9 mouse cellular contexts compared by ENCODE assay signal in genomic region chr2:64098618-64099320, GRCm38 (mm10). TPM values are rescaled to one million over a fixed set of nuclear protein-coding genes. Genes with fewer than 3 reads are reported as not detected.
DNase-seq lines count a peak whose midpoint lies in the region; ATAC-seq lines count a peak whose summit lies in the region.
"Had no signal": no experiment of that assay in that cellular context is flagged by ENCODE, and none has a peak within 500 bp of the region (broad histone marks: within the 10 kb centered on the region; RNA-seq: fewer than 3 reads in every experiment).

No protein-coding gene starts in this region.

- no peaks in the 10 kb centered on the region for H3K27me3 ChIP-seq in heart, embryonic 11.5 days (ENCODE audit: control insufficient read depth, insufficient read depth, low read length)
- no peaks in the 10 kb centered on the region for H3K27me3 ChIP-seq in midbrain, embryonic 11.5 days (ENCODE audit: control insufficient read depth, insufficient read depth, low read length)

- peak; percentile 72 for ATAC-seq in heart, embryonic 11.5 days (replicated peaks; ENCODE audit: insufficient number of reproducible peaks, low FRiP score, low TSS enrichment)
- ATAC-seq in midbrain, embryonic 11.5 days (ENCODE audit: low FRiP score) = peak; percentile 86
- no peak for ATAC-seq in inflammation-experienced regulatory T-cells, adult 6 months

- H3K9ac ChIP-seq in heart, embryonic 11.5 days (ENCODE audit: low read depth, low read length) = peak overlapping the region; percentile 95
- peak overlapping the region; percentile 97 for H3K9ac ChIP-seq in midbrain, embryonic 11.5 days (ENCODE audit: low read length)

- H3K9me3 ChIP-seq in heart, embryonic 11.5 days (replicated peaks; ENCODE audit: control insufficient read depth, low read length) = no peaks in the 10 kb centered on the region
- no peaks in the 10 kb centered on the region for H3K9me3 ChIP-seq in midbrain, embryonic 11.5 days (ENCODE audit: control insufficient read depth, low read length)

- H3K4me1 ChIP-seq in heart, embryonic 11.5 days (ENCODE audit: control insufficient read depth, insufficient read depth, low read length) = no peaks in the 10 kb centered on the region; the same call in 1 of the 2 replicates
- peaks cover 13% of the 10 kb centered on the region; the same call in 1 of the 2 replicates for H3K4me1 ChIP-seq in midbrain, embryonic 11.5 days (ENCODE audit: control insufficient read depth, insufficient read depth, low read length)

- peak; percentile 24 to 39 for DNase-seq in lung, adult 18-20 months
- no peak for DNase-seq in lung, postnatal 25 days (ENCODE audit: low spot score)
- DNase-seq in cerebellum, postnatal 25 days = peak; percentile 31 to 32
- DNase-seq in kidney, postnatal 10 days = peak; percentile 64
- DNase-seq in midbrain, embryonic 11.5 days (ENCODE audit: low spot score, missing footprints) = peak; percentile 97
- DNase-seq in layer of hippocampus, postnatal 25 days (ENCODE audit: extremely low spot score in 1 of 2, low spot score in 1 of 2) = no peak

- H3K36me3 ChIP-seq in heart, embryonic 11.5 days (ENCODE audit: control insufficient read depth, insufficient read depth, low read length) = no peaks in the 10 kb centered on the region
- H3K36me3 ChIP-seq in midbrain, embryonic 11.5 days (ENCODE audit: control insufficient read depth, insufficient read depth, low read length) = no peaks in the 10 kb centered on the region

- peak overlapping the region; percentile 98 for H3K27ac ChIP-seq in heart, embryonic 11.5 days (ENCODE audit: low read depth, low read length)
- peak overlapping the region; percentile 99 for H3K27ac ChIP-seq in midbrain, embryonic 11.5 days (ENCODE audit: low read depth, low read length)

- peak overlapping the region; percentile 67 for H3K4me2 ChIP-seq in heart, embryonic 11.5 days
- peak overlapping the region; percentile 79 for H3K4me2 ChIP-seq in midbrain, embryonic 11.5 days

- peak overlapping the region; percentile 80 for H3K4me3 ChIP-seq in heart, embryonic 11.5 days (ENCODE audit: low read depth, low read length)
- H3K4me3 ChIP-seq in midbrain, embryonic 11.5 days (ENCODE audit: low read depth, low read length) = peak overlapping the region; percentile 75

- 4% methylated on average over 20 of the region's 21 CpGs for WGBS in heart, embryonic 11.5 days (ENCODE audit: insufficient replicate concordance)
- under 1% methylated on average over 21 of the region's 21 CpGs for WGBS in midbrain, embryonic 11.5 days

RNA-seq across cellular contexts. Expression of gene Fign, which starts 0.9 kb away (rescaled TPM):
- polyA plus RNA-seq in heart, embryonic 11.5 days (2014; fragmentation: Nextera tagmentation; extraction: Ambion mirVana) = 11.8 and 11.9 TPM in 2 replicates
- 15.2 and 17.1 TPM in 2 replicates for polyA plus RNA-seq in midbrain, embryonic 11.5 days (2014; fragmentation: Nextera tagmentation; extraction: Ambion mirVana)
- 1 to 10 TPM in 1 of 2 experiments, under 1 TPM in 1; 0.82 to 1.7 TPM for total RNA-seq in layer of hippocampus, postnatal 25 days (2021)
- under 1 TPM in 1 of 3 experiments, not detected in 2; 0.09 TPM for polyA plus RNA-seq in inflammation-experienced regulatory T-cells, adult 6 months (2017; shearing (Covaris generic))
- total RNA-seq: neutrophil, adult 5-6 weeks had no signal

Comparison
In these comparisons a context has a peak if more than half of its experiments do, and no peak if none do; other contexts are left out.
1. DNase-seq: peak in lung, adult 18-20 months (2 of 2), cerebellum, postnatal 25 days (2 of 2), kidney, postnatal 10 days (single experiment) and midbrain, embryonic 11.5 days (single experiment); none in lung, postnatal 25 days (single experiment) and layer of hippocampus, postnatal 25 days (0 of 2).
2. RNA of gene Fign, which starts 0.9 kb away (polyA plus RNA-seq): 15.2 to 17.1 TPM in midbrain, embryonic 11.5 days and 11.8 to 11.9 TPM in heart, embryonic 11.5 days; 0.09 TPM in inflammation-experienced regulatory T-cells, adult 6 months; every median in the first group is over 10 times any median in the second.